Mouse (Mus musculus) forebrain, postnatal 0 days (tissue): ENCODE data around the gene Srsf2. TPM values are rescaled to one million over a fixed set of nuclear protein-coding genes. Genes with fewer than 3 reads are reported as not detected.
"Not testable (repeated sequence)": the region's sequence is repeated elsewhere in the genome, so short reads cannot be mapped to it uniquely, and the experiment has no call there.

ENCODE experiments used
- ATAC-seq: fragments of 200-750 bp; cut with Nextera tagmentation; 2 replicates; pipeline ENCODE4 v1.8.0; 2017; ENCODE audit warnings: mild to moderate bottlenecking, moderate library complexity
- DNase-seq: peaks from one replicate; pipeline ENCODE4 v3.0.0-alpha.2; 2015
- H3K27ac ChIP-seq: fragments of 300-500 bp; sonication (generic); 2 replicates; pipeline ENCODE4 v1.5.1; 2014; ENCODE audit warnings: low read depth, mild to moderate bottlenecking, antibody characterized with exemption, low read length, moderate library complexity, mixed read lengths
- H3K27me3 ChIP-seq: fragments of 300-500 bp; sonication (generic); 2 replicates; pipeline ENCODE4 v1.6.1; 2014; ENCODE audit warnings: mild to moderate bottlenecking, low read length, mixed read lengths; ENCODE audit not compliant: insufficient read depth
- H3K36me3 ChIP-seq: fragments of 300-500 bp; sonication (generic); 2 replicates; pipeline ENCODE4 v1.6.1; 2014; ENCODE audit warnings: mild to moderate bottlenecking, moderate library complexity; ENCODE audit not compliant: insufficient read depth
- H3K4me1 ChIP-seq: fragments of 300-500 bp; sonication (generic); 2 replicates; pipeline ENCODE4 v1.6.1; 2014; ENCODE audit warnings: antibody characterized with exemption; ENCODE audit not compliant: insufficient read depth
- H3K4me2 ChIP-seq: fragments of 300-500 bp; sonication (generic); 2 replicates; pipeline ENCODE4 v1.6.1; 2014; ENCODE audit warnings: low read depth, mild to moderate bottlenecking, moderate library complexity
- H3K4me3 ChIP-seq: fragments of 300-500 bp; sonication (generic); 2 replicates; pipeline ENCODE4 v1.5.1; 2014; ENCODE audit warnings: low read depth, low read length, mixed read lengths
- H3K9ac ChIP-seq: fragments of 300-500 bp; sonication (generic); 2 replicates; pipeline ENCODE4 v1.6.1; 2014; ENCODE audit warnings: mild to moderate bottlenecking
- H3K9me3 ChIP-seq: fragments of 300-500 bp; sonication (generic); 2 replicates; pipeline ENCODE4 v1.6.1; 2016; ENCODE audit warnings: low read length
- CTCF ChIP-seq: sonication (generic); IDR thresholded peaks from 2 replicates; pipeline ENCODE4 v1.5.1; 2016; ENCODE audit warnings: antibody characterized with exemption, control low read depth, low read depth
- WGBS: fragments of 180-500 bp; shearing (Covaris S2); extraction: QIAGEN DNeasy Blood & Tissue Kit; methylation state at CpG from one replicate; pipeline ENCODE4 v1.1.7; 2014; 5-methylcytosine and 5-hydroxymethylcytosine counted together
- polyA plus RNA-seq: library from polyadenylated mRNA; unstranded; fragments of >200 nt; fragmentation: Nextera tagmentation; extraction: Ambion mirVana; gene quantifications from 2 replicates; pipeline ENCODE4 v1.2.1, GENCODE M21; 2015
- total RNA-seq: library from RNA; depleted of rRNA; stranded (reverse); fragments of >200 nt; gene quantifications from 2 replicates; pipeline ENCODE4 v1.2.3, GENCODE M21; 2014

Gene Srsf2
- total and polyA plus RNA-seq, 2 experiments from 2014 or later = 262 to 477 TPM

GRCm38 (mm10) chr11:116832172-116832685 lies 20.7 kb downstream of the Srsf2 start:
- Histone ChIP-seq H3K36me3 (peaks cover 37% of the 10 kb centered on the region), H3K27ac (no peak overlapping the region), H3K4me1 (peaks cover 2% of the 10 kb centered on the region; the same call in 1 of the 2 replicates), H3K9ac (no peak overlapping the region), H3K27me3 (no peaks in the 10 kb centered on the region), H3K4me3 (no peak overlapping the region), H3K9me3 (no peaks in the 10 kb centered on the region), H3K4me2 (no peak overlapping the region)
- DNase-seq (no peak), ATAC-seq (no peak)
- no peak for TF ChIP-seq CTCF
- WGBS = 34% methylated on average over 3 of the region's 4 CpGs

GRCm38 (mm10) chr11:116827534-116828165 lies 25.2 kb downstream of the Srsf2 start, which contains the start of gene Mxra7:
Mxra7 (minus strand) TSS chr11:116828046.
- H3K36me3 ChIP-seq = peaks cover under 1% of the 10 kb centered on the region; the same call in 1 of the 2 replicates
- no peaks in the 10 kb centered on the region for H3K9me3 ChIP-seq
- H3K9ac ChIP-seq = peak within 1 kb of the TSS; percentile 62
- H3K4me1 ChIP-seq = peaks cover 2% of the 10 kb centered on the region; the same call in 1 of the 2 replicates
- H3K27ac ChIP-seq = no peak within 1 kb of the TSS
- 3% methylated on average over 65 of the region's 71 CpGs for WGBS
- no peaks in the 10 kb centered on the region for H3K27me3 ChIP-seq
- H3K4me2 ChIP-seq = peak within 1 kb of the TSS; percentile 92
- TF ChIP-seq CTCF = no peak
- peak within 1 kb of the TSS; percentile 53 for H3K4me3 ChIP-seq
- DNase-seq (peak; percentile 68), ATAC-seq (peak; percentile 62)

- ATAC-seq = peak; percentile 30
- Histone ChIP-seq H3K9ac (peak overlapping the region; percentile 62; the same call in 1 of the 2 replicates), H3K4me3 (peak overlapping the region; percentile 53), H3K9me3 (no peaks in the 10 kb centered on the region), H3K36me3 (no peaks in the 10 kb centered on the region; the same call in 1 of the 2 replicates), H3K27me3 (no peaks in the 10 kb centered on the region), H3K4me1 (peaks cover 2% of the 10 kb centered on the region; the same call in 1 of the 2 replicates), H3K27ac (no peak overlapping the region), H3K4me2 (peak overlapping the region; percentile 92)
- WGBS = 14% methylated on average over 17 of the region's 17 CpGs
- DNase-seq = peak; percentile 16
- TF ChIP-seq CTCF = no peak
Measured at GRCm38 (mm10) chr11:116826550-116827504, 26.1 kb downstream of the Srsf2 start.

- ATAC-seq (no peak), DNase-seq (no peak)
- H3K4me2 ChIP-seq = no peak overlapping the region
Measured at GRCm38 (mm10) chr11:116825230-116825629, 27.7 kb downstream of the Srsf2 start.

GRCm38 (mm10) chr11:116823885-116824284 lies 29.0 kb downstream of the Srsf2 start:
- ATAC-seq, H3K9me3 ChIP-seq: not testable (repeated sequence)
- WGBS = 97% methylated on average over 10 of the region's 10 CpGs

More at GRCm38 (mm10) chr11:116825230-116825629, 27.7 kb downstream of the Srsf2 start:
- H3K9me3 ChIP-seq = no peaks in the 10 kb centered on the region
- H3K36me3 ChIP-seq = no peaks in the 10 kb centered on the region
- no peak for TF ChIP-seq CTCF
- peaks cover 2% of the 10 kb centered on the region; the same call in 1 of the 2 replicates for H3K4me1 ChIP-seq
- WGBS = 56% methylated on average over 5 of the region's 5 CpGs
- no peak overlapping the region for H3K27ac ChIP-seq
- no peaks in the 10 kb centered on the region for H3K27me3 ChIP-seq
- H3K9ac ChIP-seq = no peak overlapping the region
- no peak overlapping the region for H3K4me3 ChIP-seq

GRCm38 (mm10) chr11:116823255-116823654 lies 29.6 kb downstream of the Srsf2 start:
- Histone ChIP-seq H3K36me3 (no peaks in the 10 kb centered on the region), H3K9ac (no peak overlapping the region), H3K4me3 (no peak overlapping the region), H3K27ac (no peak overlapping the region), H3K4me2 (no peak overlapping the region), H3K4me1 (peaks cover 2% of the 10 kb centered on the region; the same call in 1 of the 2 replicates), H3K27me3 (no peaks in the 10 kb centered on the region), H3K9me3 (no peaks in the 10 kb centered on the region)
- WGBS = 97% methylated on average over 2 of the region's 2 CpGs
- ATAC-seq = no peak
- TF ChIP-seq CTCF = no peak
- no peak for DNase-seq

More at GRCm38 (mm10) chr11:116823885-116824284, 29.0 kb downstream of the Srsf2 start:
- not testable (repeated sequence) for H3K4me2 ChIP-seq, H3K4me3 ChIP-seq, DNase-seq, H3K27ac ChIP-seq, H3K4me1 ChIP-seq, H3K36me3 ChIP-seq, H3K9ac ChIP-seq, H3K27me3 ChIP-seq
